Mouse (Mus musculus) CH12.LX (cell line): ENCODE measurements around the gene Tbpl1. TPM values are rescaled to one million over a fixed set of nuclear protein-coding genes. Genes with fewer than 3 reads are reported as not detected.

Source experiments
- DNase-seq: peaks from one replicate; pipeline ENCODE4 v3.0.0-alpha.2; 2013; ENCODE audit errors: extremely low read depth
- H3K27ac ChIP-seq: 2 replicates; pipeline ENCODE4 v1.5.1; 2012; ENCODE audit warnings: low read depth, mild to moderate bottlenecking, control low read depth, moderate library complexity; ENCODE audit not compliant: insufficient read depth
- H3K27me3 ChIP-seq: replicated peaks from 2 replicates; pipeline ENCODE3; 2012; ENCODE audit warnings: inconsistent platforms
- H3K36me3 ChIP-seq, 2 experiments: replicated peaks in 1 of 2; 2 replicates each; pipeline versions ENCODE3 to v1.6.1; 2012; ENCODE audit warnings: inconsistent platforms in 1 of 2, low read length in 1 of 2, mild to moderate bottlenecking in 1 of 2, mixed read lengths in 1 of 2, moderate library complexity in 1 of 2; ENCODE audit not compliant: control insufficient read depth in 1 of 2, insufficient read depth in 1 of 2
- H3K4me1 ChIP-seq, 2 experiments: 2 replicates each; pipeline ENCODE4 v1.6.1; 2012; ENCODE audit warnings: inconsistent platforms in 1 of 2, moderate library complexity in 1 of 2; ENCODE audit not compliant: insufficient read depth in 2 of 2, control insufficient read depth in 1 of 2
- H3K4me2 ChIP-seq: 2 replicates; pipeline ENCODE4 v1.6.1; 2012; ENCODE audit warnings: low read depth, mild to moderate bottlenecking, control low read depth; ENCODE audit not compliant: poor library complexity, insufficient read depth, severe bottlenecking
- H3K4me3 ChIP-seq, 3 experiments: fragments of 150-350 bp in 1 of 3; sonication (generic) in 1 of 3; replicated peaks in 1 of 3; 2 replicates each; pipeline versions ENCODE3 to v1.5.1; 2011 to 2012; ENCODE audit warnings: low read depth in 2 of 3, low read length in 2 of 3, mild to moderate bottlenecking in 2 of 3, moderate library complexity in 2 of 3, control low read depth in 1 of 3, improper control_type of control experiment in 1 of 3, inconsistent platforms in 1 of 3, mixed read lengths in 1 of 3; ENCODE audit not compliant: poor library complexity in 1 of 3
- H3K79me2 ChIP-seq: replicated peaks from 2 replicates; pipeline ENCODE4 v1.6.1; 2012; ENCODE audit warnings: mild to moderate bottlenecking, moderate library complexity; ENCODE audit not compliant: control insufficient read depth, poor library complexity, insufficient read depth, severe bottlenecking; ENCODE audit errors: extremely low read depth
- H3K9ac ChIP-seq: 2 replicates; pipeline ENCODE4 v1.6.1; 2012; ENCODE audit warnings: low read depth, mild to moderate bottlenecking, control low read depth, moderate library complexity; ENCODE audit not compliant: insufficient read depth
- H3K9me3 ChIP-seq: replicated peaks from 2 replicates; pipeline ENCODE3; 2012; ENCODE audit warnings: low read length, inconsistent platforms, mixed read lengths
- MAZ ChIP-seq: IDR thresholded peaks from 2 replicates; pipeline ENCODE4 v1.6.1; 2012; ENCODE audit warnings: low read depth, mild to moderate bottlenecking, inconsistent platforms, low read length, improper control_type of control experiment, moderate library complexity
- NELFE ChIP-seq: IDR thresholded peaks from 2 replicates; pipeline ENCODE4 v1.6.1; 2011; ENCODE audit warnings: low read depth, low read length, improper control_type of control experiment
- dilution Hi-C: fragments of 300-500 bp; cut with MboI; formaldehyde crosslinking; loops from 2 replicates; pipeline ENCODE4 v1.14.3; 2020; ENCODE audit warnings: low sequenced_read_pairs; ENCODE audit not compliant: extremely low pct_unique_long_range_greater_than_20kb, extremely low pct_ligation_motif_present
- in situ Hi-C: fragments of 300-500 bp; cut with MboI; formaldehyde crosslinking; loops from 3 replicates; pipeline ENCODE4 v1.14.3; 2019; ENCODE audit warnings: low sequenced_read_pairs, low pct_ligation_motif_present, low pct_unique_long_range_greater_than_20kb, mixed read lengths
- polyA plus RNA-seq: library from polyadenylated mRNA; unstranded; fragments of >175 nt; gene quantifications from 2 replicates; pipeline ENCODE4 v1.2.1, GENCODE M21; 2012; ENCODE audit warnings: low read depth; ENCODE audit not compliant: insufficient read length
- total RNA-seq, 2 experiments: library from RNA; depleted of rRNA; stranded (reverse); fragments of 300-350 nt in 1 of 2; fragments of >200 nt in 1 of 2; gene quantifications; 2 replicates each; pipeline ENCODE4 v1.2.3; 2012 to 2014

Gene Tbpl1
- total and polyA plus RNA-seq, 3 experiments: 34.6 to 54.6 (median 46.9) TPM

GRCm38 (mm10) chr10:22658534-22659385 lies 73.0 kb downstream of the Tbpl1 start:
- in situ Hi-C loops: no loop called here
- Histone ChIP-seq H3K27ac (no peak overlapping the region), H3K9me3 (no peaks in the 10 kb centered on the region), H3K27me3 (no peaks in the 10 kb centered on the region), H3K9ac (no peak overlapping the region), H3K4me2 (no peak overlapping the region), H3K79me2 (no peaks in the 10 kb centered on the region), H3K36me3 (no peaks in the 10 kb centered on the region), H3K4me1 (no peaks in the 10 kb centered on the region), H3K4me3 (no peak overlapping the region)
- TF ChIP-seq MAZ (no peak), NELFE (no peak)
- dilution Hi-C loops: no loop called here
- no peak for DNase-seq

Other genes starting within 250 kb of the Tbpl1 start
- gene Slc2a12, start 86.9 kb downstream of the Tbpl1 start, total RNA-seq (2012; rRNA removed): 0.13 and 0.25 TPM in 2 replicates
- not detected in 2 replicates for gene Slc2a12, start 86.9 kb downstream of the Tbpl1 start, total RNA-seq (2014; rRNA removed)
- gene Slc2a12, start 86.9 kb downstream of the Tbpl1 start, polyA plus RNA-seq: not detected in 2 replicates
- gene Tcf21, start 88.2 kb upstream of the Tbpl1 start, total RNA-seq (2012; rRNA removed): not detected in 2 replicates
- gene Tcf21, start 88.2 kb upstream of the Tbpl1 start, total RNA-seq (2014; rRNA removed): not detected in 2 replicates
- gene Tcf21, start 88.2 kb upstream of the Tbpl1 start, polyA plus RNA-seq: not detected in 2 replicates